Mouse (Mus musculus) C3H10T1/2 (cell line): ENCODE results near the gene Bcl2l14. TPM values are rescaled to one million over a fixed set of nuclear protein-coding genes. Genes with fewer than 3 reads are reported as not detected.

Source experiments
- polyA plus RNA-seq, 2 experiments: library from polyadenylated mRNA; unstranded; fragments of >200 nt; fragmentation: generic; extraction: Trizol; gene quantifications; one replicate each; pipeline ENCODE4 v1.2.1; 2012; ENCODE audit warnings: missing spikeins in 2 of 2

Bcl2l14 gene
- under 1 TPM in 1 of 2 experiments, not detected in 1; 0.04 TPM for polyA plus RNA-seq

GRCm38 (mm10) chr6:134396018-134396417, at the start of gene Bcl2l14:
Bcl2l14 (plus strand) TSS chr6:134396318.

Other genes with a start within 250 kb of the Bcl2l14 start
- 10 to 100 TPM in 1 of 2 experiments, under 1 TPM in 1; 0.57 to 18.2 TPM for gene Lrp6, start 170.6 kb downstream of the Bcl2l14 start, polyA plus RNA-seq
- under 1 TPM in 1 of 2 experiments, not detected in 1; 0.02 TPM for gene Mansc1, start 236.2 kb downstream of the Bcl2l14 start, polyA plus RNA-seq
- 10 to 100 TPM in 1 of 2 experiments, 1 to 10 TPM in 1; 5.9 to 11.8 TPM for gene Borcs5, start 243.2 kb downstream of the Bcl2l14 start, polyA plus RNA-seq